Mouse (Mus musculus): ENCODE measurements around the gene Rsrc1. TPM values are rescaled to one million over a fixed set of nuclear protein-coding genes. Genes with fewer than 3 reads are reported as not detected.
A peak's percentile ranks its signal among the peaks of the same experiment; 100 is the strongest.
"Not testable (repeated sequence)": the region's sequence is repeated elsewhere in the genome, so short reads cannot be mapped to it uniquely, and the experiment has no call there.

The Rsrc1 gene
- polyA plus RNA-seq, 2 experiments, result 3.1 to 8.7 TPM

DNA sequence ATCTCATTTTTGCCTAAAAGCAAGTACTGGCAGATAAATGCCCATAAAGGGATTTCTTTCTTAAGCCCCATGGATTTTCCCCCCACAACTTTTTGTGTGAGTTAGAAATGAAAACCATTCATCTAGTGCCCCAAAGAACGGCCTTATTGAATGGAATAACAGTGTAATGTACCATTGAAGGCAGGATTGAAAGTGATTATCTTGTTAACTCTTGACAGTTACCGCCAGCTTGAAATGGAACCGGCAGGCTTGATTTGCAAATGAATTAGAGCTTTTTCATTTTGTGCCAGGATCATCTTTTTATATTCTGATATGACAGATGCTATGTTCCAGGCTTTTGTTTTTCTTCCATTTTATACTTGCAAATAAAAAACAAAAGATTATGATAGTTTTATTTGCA is 166.1 kb downstream of the Rsrc1 start:
- 73% methylated on average over 3 of the region's 3 CpGs for WGBS (ENCODE audit: insufficient replicate concordance)
- H3K4me1 ChIP-seq (replicated peaks; ENCODE audit: control insufficient read depth in 2 of 2, insufficient read depth in 2 of 2, low read length in 1 of 2), result no peaks in the 10 kb centered on the region
- H3K9me3 ChIP-seq (ENCODE audit: control insufficient read depth, low read length), result no peaks in the 10 kb centered on the region
- H3K4me2 ChIP-seq (ENCODE audit: low read depth), result no peak overlapping the region
- H3K27ac ChIP-seq, result no peak overlapping the region
- no peak overlapping the region for H3K4me3 ChIP-seq (ENCODE audit: insufficient read depth in 1 of 2, low read depth in 2 of 2, low read length in 2 of 2)
- ATAC-seq (ENCODE audit: insufficient read depth) (no peak), DNase-seq (ENCODE audit: low read depth in 3 of 3, low spot score in 3 of 3) (no peak)
- TF ChIP-seq EP300 (IDR thresholded peaks at IDR 0.05; ENCODE audit: low read depth) (no peak), CTCF (IDR thresholded peaks at IDR 0.05; ENCODE audit: low read depth) (no peak)
- H3K27me3 ChIP-seq (ENCODE audit: control insufficient read depth, insufficient read depth, low read length), result no peaks in the 10 kb centered on the region
- no peak overlapping the region for H3K9ac ChIP-seq (replicated peaks)
- H3K36me3 ChIP-seq (replicated peaks; ENCODE audit: control insufficient read depth, insufficient read depth, low read depth), result no peaks in the 10 kb centered on the region

DNA sequence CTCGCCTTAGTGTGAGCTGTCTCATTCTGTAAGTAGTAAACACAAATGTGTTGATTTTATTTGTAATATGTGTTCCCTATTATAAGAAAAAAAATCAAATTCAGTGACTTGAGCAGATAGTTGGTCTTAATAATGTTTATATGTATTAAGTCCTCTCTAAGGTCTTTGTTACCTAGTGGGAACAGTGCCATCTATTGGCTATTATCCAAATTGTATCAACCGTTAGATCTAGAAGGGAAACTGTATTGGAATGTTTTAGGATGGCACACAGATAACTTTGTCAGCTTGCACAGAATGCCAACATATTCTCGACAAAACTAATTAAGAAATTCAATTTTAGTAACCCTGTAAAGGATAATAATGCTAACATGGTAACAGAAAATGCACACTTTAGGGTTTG is 216.0 kb downstream of the Rsrc1 start:
- Histone ChIP-seq H3K4me1 (replicated peaks; ENCODE audit: control insufficient read depth in 2 of 2, insufficient read depth in 2 of 2, low read length in 1 of 2) (no peaks in the 10 kb centered on the region), H3K4me3 (ENCODE audit: insufficient read depth in 1 of 2, low read depth in 2 of 2, low read length in 2 of 2) (no peak overlapping the region), H3K9ac (replicated peaks) (no peak overlapping the region), H3K9me3 (ENCODE audit: control insufficient read depth, low read length) (no peaks in the 10 kb centered on the region), H3K27ac (no peak overlapping the region), H3K36me3 (replicated peaks; ENCODE audit: control insufficient read depth, insufficient read depth, low read depth) (no peaks in the 10 kb centered on the region), H3K4me2 (ENCODE audit: low read depth) (no peak overlapping the region), H3K27me3 (ENCODE audit: control insufficient read depth, insufficient read depth, low read length) (no peaks in the 10 kb centered on the region)
- DNase-seq (ENCODE audit: low read depth in 3 of 3, low spot score in 3 of 3) (peak in 1 of 3 experiments; percentile 1), ATAC-seq (ENCODE audit: insufficient read depth) (no peak)
- 27% methylated on average over 3 of the region's 3 CpGs for WGBS (ENCODE audit: insufficient replicate concordance)
- TF ChIP-seq EP300 (IDR thresholded peaks at IDR 0.05; ENCODE audit: low read depth), result no peak
- peak; percentile 9; the same call in 1 of the 2 replicates for TF ChIP-seq CTCF (IDR thresholded peaks at IDR 0.05; ENCODE audit: low read depth)

DNA sequence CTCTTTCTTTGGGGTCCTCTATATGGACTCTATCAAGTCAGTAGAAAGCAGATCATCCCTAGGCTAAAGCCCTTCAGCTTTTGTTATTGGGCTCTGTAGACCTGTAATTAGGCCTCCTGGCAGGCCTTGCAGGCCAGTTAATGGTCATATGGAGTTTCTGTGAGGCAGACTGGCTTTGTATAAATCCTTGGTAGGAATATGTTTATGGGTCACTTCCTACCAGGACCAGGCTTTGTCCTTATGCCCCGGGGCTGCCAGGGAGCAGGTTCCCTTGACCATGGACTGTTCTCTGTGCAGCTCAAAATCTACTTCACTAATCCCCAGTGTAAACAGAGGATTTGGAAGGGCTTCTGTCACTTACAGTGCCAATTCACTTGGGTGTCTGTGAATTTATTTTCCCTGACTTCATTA is 231.9 kb downstream of the Rsrc1 start:
- Histone ChIP-seq H3K9me3 (ENCODE audit: control insufficient read depth, low read length) (no peaks in the 10 kb centered on the region), H3K27ac (no peak overlapping the region), H3K9ac (replicated peaks) (no peak overlapping the region), H3K27me3 (ENCODE audit: control insufficient read depth, insufficient read depth, low read length) (no peaks in the 10 kb centered on the region), H3K4me3 (ENCODE audit: insufficient read depth in 1 of 2, low read depth in 2 of 2, low read length in 2 of 2) (no peak overlapping the region), H3K36me3 (replicated peaks; ENCODE audit: control insufficient read depth, insufficient read depth, low read depth) (no peaks in the 10 kb centered on the region), H3K4me1 (replicated peaks; ENCODE audit: control insufficient read depth in 2 of 2, insufficient read depth in 2 of 2, low read length in 1 of 2) (no peaks in the 10 kb centered on the region), H3K4me2 (ENCODE audit: low read depth) (no peak overlapping the region)
- DNase-seq (ENCODE audit: low read depth in 3 of 3, low spot score in 3 of 3) (no peak), ATAC-seq (ENCODE audit: insufficient read depth) (no peak)
- TF ChIP-seq EP300 (IDR thresholded peaks at IDR 0.05; ENCODE audit: low read depth) (no peak), CTCF (IDR thresholded peaks at IDR 0.05; ENCODE audit: low read depth) (no peak)
- 69% methylated on average over 1 of the region's 1 CpGs for WGBS (ENCODE audit: insufficient replicate concordance)

DNA sequence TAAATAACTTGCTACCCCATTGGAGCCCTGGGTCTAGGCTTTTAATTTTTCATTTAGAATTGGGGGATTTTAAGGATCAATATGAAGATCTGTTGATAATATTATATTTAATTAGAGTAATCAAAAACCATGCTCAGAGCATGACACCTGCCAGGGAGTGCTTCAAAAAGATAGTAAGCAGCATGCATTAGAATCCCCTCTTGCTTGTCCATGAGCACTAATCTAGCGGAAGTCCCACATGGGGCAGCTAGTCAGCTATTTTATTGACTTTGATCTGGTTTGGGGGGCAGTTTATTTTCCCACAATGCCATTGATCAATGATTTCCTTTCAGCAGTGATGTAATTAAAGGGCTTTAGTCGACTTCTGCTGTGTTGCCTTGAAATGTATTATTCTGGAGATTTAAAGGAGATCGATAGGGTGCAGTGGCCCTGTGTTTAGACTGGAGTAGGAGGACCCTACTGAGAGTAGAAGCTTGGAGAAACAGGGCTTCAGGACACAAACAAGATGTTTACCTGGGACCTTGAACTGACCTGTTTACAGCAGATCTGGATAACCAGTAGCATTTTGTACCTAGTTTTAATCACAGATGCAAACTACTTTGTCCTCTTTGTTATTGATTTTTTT is 251.5 kb downstream of the Rsrc1 start:
- Histone ChIP-seq H3K4me3 (ENCODE audit: insufficient read depth in 1 of 2, low read depth in 2 of 2, low read length in 2 of 2) (no peak overlapping the region), H3K4me2 (ENCODE audit: low read depth) (no peak overlapping the region)

DNA sequence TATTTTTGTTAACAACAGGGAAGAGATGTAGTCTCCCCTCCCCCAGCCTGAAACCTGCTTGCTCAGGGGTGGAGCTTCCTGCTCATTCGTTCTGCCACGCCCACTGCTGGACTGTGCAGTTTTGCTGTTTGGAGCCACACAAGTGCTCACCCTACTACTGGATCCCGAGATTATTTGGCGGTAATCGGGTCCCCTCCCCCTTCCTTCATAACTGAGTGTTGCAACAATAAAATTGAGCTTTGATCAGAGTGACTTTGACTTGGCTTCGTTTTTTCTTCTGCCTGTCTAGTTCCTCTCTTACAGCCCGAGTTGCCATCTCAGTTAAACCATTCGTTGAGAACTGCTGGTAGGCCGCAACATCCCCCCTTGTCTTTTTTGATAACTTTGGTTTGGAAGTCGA is 261.3 kb downstream of the Rsrc1 start:
- H3K27me3 ChIP-seq (ENCODE audit: control insufficient read depth, insufficient read depth, low read length); H3K36me3 ChIP-seq (replicated peaks; ENCODE audit: control insufficient read depth, insufficient read depth, low read depth); DNase-seq (ENCODE audit: low read depth in 3 of 3, low spot score in 3 of 3); H3K27ac ChIP-seq; H3K4me3 ChIP-seq (ENCODE audit: insufficient read depth in 1 of 2, low read depth in 2 of 2, low read length in 2 of 2); ATAC-seq (ENCODE audit: insufficient read depth); H3K9ac ChIP-seq (replicated peaks); H3K4me2 ChIP-seq (ENCODE audit: low read depth); H3K9me3 ChIP-seq (ENCODE audit: control insufficient read depth, low read length); H3K4me1 ChIP-seq (replicated peaks; ENCODE audit: control insufficient read depth in 2 of 2, insufficient read depth in 2 of 2, low read length in 1 of 2): not testable (repeated sequence)
- 75% methylated on average over 10 of the region's 10 CpGs for WGBS (ENCODE audit: insufficient replicate concordance)

More for the DNA sequence above, 251.5 kb downstream of the Rsrc1 start:
- TF ChIP-seq EP300 (IDR thresholded peaks at IDR 0.05; ENCODE audit: low read depth) (no peak), CTCF (IDR thresholded peaks at IDR 0.05; ENCODE audit: low read depth) (no peak)
- DNase-seq (ENCODE audit: low read depth in 3 of 3, low spot score in 3 of 3) (no peak), ATAC-seq (ENCODE audit: insufficient read depth) (no peak)
- Histone ChIP-seq H3K9ac (replicated peaks) (no peak overlapping the region), H3K27ac (no peak overlapping the region), H3K9me3 (ENCODE audit: control insufficient read depth, low read length) (no peaks in the 10 kb centered on the region), H3K4me1 (replicated peaks; ENCODE audit: control insufficient read depth in 2 of 2, insufficient read depth in 2 of 2, low read length in 1 of 2) (no peaks in the 10 kb centered on the region), H3K36me3 (replicated peaks; ENCODE audit: control insufficient read depth, insufficient read depth, low read depth) (no peaks in the 10 kb centered on the region), H3K27me3 (ENCODE audit: control insufficient read depth, insufficient read depth, low read length) (no peaks in the 10 kb centered on the region)
- WGBS (ENCODE audit: insufficient replicate concordance), result 64% methylated on average over 3 of the region's 3 CpGs

All from liver, embryonic 14.5 days (tissue).